Mouse (Mus musculus): Measurements from ENCODE around the gene Col4a3bp.
A peak's percentile ranks its signal among the peaks of the same experiment; 100 is the strongest.

The Col4a3bp gene

GRCm38 (mm10) chr13:96542901-96543891 lies 778 bp downstream of the Col4a3bp start:
- peak; percentile 62 to 65 for DNase-seq

GRCm38 (mm10) chr13:96544506-96544905 lies 2.1 kb downstream of the Col4a3bp start:
- no peak for DNase-seq

DNA sequence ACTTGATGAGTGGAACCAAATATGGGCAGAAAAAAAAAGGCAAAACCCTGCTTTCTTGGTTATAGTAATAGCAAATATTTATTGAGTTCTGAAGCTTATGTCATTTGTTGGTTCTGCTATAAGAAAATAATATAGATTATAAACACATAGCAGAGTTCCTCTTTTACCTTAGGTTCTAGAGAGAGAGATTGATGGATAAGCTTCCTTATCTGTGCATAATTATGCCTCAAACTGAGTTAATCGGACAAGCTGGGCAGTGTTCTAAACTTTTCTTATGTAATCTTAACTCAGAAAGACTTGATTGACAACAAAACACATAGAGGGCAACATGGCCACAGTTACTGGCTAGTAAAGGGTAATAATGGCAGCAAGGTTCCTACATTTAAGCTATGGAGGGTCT lies 4.8 kb downstream of the Col4a3bp start:
- no peak for DNase-seq

DNA sequence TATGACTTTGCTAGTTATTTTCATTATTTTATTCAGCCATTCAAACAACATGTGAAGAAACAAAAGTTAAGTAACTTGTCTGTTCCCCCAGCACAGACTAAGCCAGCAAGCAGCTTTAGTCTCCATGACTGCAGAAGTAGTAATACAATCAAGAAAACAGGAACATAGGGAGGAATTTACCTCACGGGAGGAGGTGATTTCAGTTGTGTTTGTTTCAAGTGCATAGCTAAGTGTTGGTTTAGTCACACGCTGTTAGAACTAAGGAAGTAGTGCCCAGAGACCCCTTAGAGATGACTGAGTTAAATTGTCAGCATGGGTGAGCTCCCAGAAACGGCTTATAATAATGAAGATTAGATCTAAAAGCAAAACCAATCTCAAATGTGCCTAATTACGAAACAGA lies 5.5 kb downstream of the Col4a3bp start:
- DNase-seq = peak in 1 of 2 experiments; percentile 22

GRCm38 (mm10) chr13:96555099-96555498 lies 12.7 kb downstream of the Col4a3bp start:
- no peak for DNase-seq

GRCm38 (mm10) chr13:96567977-96568376 lies 25.6 kb downstream of the Col4a3bp start:
- no peak for DNase-seq

DNA sequence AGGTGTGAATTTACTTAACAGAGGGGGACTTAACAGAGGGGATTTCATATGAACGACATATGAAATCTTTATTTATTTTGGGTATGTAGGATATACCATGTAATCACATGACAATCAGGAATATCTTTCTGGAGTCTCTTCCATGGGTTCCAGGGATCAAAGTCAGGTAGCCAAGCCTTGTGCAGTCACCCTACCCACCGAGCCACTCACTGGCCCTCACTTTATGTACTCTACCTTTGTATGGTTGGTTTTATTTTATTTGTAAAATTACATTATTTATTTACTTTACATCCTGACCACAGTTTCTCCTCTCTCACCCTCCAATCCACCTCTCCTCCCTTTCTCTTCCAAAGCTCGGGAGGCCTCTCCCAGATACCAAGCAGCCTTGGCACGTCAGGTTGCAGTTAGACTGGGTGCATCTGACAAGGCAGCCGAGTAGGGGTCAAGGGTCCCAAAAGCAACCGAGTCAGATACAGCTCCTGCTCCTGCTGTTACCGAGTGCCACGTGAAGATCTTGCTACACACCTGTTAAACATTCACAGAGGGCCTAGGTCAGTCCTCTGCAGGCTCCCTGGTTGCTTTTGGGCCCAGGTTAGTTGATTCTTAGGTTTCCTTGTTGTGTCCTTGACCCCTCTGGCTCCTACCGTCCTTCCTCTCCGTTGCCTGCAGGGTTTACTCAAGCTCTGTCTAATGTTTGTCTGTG lies 28.0 kb downstream of the Col4a3bp start:
- DNase-seq = peak in 1 of 2 experiments; percentile 39

GRCm38 (mm10) chr13:96571016-96571361 lies 28.6 kb downstream of the Col4a3bp start:
- no peak for DNase-seq

GRCm38 (mm10) chr13:96574170-96574569 lies 31.8 kb downstream of the Col4a3bp start:
- DNase-seq = peak in 1 of 2 experiments; percentile 39

DNA sequence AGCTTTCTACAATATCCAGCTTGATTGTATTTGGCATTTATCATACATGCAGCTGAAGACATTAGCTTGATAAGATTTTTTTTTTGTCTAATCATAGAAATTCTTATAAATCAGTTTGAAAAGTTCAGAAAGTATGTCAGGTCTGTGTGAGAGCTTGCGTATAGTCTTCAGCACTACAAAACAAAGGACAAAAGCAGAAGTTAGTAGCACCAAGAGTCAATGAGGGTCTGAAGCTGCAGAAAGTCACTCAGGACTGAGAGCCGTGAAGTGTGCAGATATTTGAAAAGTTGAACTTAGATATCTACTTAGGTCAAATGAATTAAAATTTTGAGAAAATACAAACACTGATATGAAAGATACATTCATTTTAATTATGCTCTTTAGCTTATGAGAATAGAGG lies 36.7 kb downstream of the Col4a3bp start:
- DNase-seq = no peak

- no peak for DNase-seq
Observed at GRCm38 (mm10) chr13:96579979-96580378, 37.6 kb downstream of the Col4a3bp start.

DNA sequence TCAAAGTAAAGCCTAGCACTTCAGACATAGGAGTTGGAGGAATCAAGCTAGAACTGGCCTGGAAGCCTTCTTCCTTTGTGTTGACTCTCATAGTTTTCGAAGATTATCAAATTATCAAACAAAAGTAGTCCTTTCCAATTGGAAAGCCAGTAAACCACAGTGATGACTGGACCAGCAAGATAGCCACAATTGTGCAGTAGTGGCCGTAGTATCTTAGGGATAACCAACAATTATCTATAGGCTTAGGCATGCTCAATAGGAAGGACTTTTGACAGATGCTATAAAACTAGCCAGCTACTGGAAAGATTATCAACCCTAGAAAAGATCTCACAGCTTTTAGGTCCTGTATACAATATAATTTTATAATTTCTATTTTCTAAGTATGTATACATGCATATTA lies 41.8 kb downstream of the Col4a3bp start:
- DNase-seq = no peak

DNA sequence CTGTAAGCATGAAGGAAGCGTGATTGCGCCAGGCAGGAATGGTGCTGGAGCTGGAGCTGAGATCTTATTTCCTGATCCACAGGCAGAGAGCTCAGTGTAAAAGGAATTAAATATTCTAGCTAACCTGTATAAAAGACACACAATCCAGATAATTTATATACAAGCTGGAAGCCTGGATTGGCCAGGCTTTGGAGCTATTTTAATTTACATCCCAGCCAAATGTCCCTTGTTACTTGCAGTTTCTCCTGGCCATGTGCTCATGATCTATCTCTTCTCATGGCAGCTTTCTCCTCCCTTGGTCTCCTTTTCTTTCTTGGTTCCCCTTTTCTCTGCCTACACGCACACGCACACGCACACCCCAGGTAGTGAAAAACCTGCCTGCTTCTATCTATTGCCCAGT lies 44.1 kb downstream of the Col4a3bp start:
- no peak for DNase-seq

DNA sequence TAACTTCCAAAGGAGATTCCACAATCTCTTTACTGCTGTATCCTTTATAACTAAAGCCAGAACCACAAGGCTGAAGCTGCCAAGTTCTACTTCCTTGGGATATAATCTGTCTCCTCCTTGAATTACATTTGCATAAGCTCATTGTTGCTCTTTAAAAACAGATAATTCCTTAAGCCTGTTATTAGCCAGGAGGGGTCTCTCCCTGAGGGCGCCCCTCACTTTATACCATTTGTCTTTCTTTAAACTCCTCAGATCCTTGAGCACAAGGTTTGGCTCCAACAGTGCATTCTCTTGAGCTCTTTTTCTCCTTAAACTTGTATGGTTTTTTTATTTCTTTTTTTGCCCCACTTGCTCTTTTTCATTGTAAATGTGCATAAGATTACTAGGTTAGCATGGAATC lies 46.2 kb downstream of the Col4a3bp start:
- no peak for DNase-seq

GRCm38 (mm10) chr13:96593621-96594020 lies 51.2 kb downstream of the Col4a3bp start:
- no peak for DNase-seq

GRCm38 (mm10) chr13:96594070-96594469 lies 51.7 kb downstream of the Col4a3bp start:
- DNase-seq = no peak

DNA sequence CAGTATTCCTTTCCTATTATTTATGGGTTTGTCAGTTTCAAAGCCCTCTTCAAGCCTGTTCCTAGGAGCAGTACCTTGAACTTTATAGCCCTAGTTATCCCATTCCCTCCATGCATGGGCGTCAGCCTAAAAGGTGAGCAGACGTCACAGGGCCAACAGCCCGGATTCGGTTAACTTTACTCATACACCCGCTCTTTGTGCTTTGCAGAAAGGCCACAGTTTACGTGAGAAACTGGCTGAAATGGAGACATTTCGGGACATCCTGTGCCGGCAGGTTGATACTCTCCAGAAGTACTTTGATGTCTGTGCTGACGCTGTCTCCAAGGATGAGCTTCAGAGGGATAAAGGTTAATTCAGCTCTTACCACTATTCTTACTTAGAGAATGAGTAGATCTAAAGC lies 56.8 kb downstream of the Col4a3bp start:
- DNase-seq = no peak

- DNase-seq = no peak
Observed at GRCm38 (mm10) chr13:96604242-96604641, 61.8 kb downstream of the Col4a3bp start.

DNA sequence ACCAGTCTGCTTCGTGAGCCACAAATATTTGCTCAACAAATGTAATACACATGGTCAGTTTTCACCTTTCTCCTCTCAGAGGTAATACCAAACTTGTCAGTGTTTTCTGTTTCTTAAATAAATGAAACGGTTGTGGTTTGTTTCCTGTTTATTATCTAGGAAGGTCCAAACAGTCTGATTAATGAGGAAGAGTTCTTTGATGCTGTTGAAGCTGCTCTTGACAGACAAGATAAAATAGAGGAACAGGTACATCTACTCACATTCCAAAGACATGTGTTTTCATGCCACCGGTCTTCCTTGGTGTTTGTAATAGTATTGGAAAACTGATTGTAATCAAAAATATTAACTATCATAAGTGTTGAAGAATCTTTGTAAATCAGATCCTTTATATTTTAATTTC lies 72.2 kb downstream of the Col4a3bp start:
- no peak for DNase-seq

- no peak for DNase-seq
Observed at GRCm38 (mm10) chr13:96620891-96621290, 78.5 kb downstream of the Col4a3bp start.

DNA sequence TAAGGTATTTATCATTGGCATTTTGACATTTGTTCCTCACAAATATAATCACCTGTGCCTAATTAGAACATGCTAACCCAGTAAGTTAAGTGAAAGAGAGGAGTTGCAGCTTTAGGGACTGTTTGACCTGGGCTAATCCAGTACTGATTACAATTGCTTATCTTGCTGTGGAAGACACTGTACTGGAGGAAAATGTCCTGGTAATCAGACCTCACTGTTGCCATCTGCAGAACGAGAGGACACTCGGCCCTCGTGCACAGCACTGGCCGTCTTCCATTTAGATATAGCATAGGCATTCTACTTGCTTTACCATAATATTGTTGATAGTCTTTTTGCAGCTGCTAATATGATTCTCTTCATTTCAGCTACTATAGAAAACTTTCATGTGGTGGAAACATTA lies 88.0 kb downstream of the Col4a3bp start:
- DNase-seq = no peak

DNA sequence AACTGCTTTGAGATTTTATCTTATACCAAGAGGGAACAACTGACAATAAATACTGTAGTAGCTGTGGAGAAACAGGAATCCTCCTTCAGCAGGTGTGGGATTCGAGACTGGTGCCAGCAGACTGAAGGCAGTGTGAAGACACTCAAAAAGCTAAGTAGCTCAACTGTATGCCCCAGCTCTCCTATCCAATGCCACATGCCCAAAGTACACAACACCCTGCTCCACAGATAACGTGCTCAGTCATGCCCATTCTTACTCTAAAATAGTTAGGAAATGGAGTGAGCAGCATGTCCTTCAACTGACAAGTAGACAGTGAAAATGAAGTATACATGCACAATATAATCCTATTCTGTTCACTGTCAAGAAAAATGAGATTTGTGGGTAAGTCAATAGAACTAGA lies 101.8 kb downstream of the Col4a3bp start:
- DNase-seq = no peak

DNA sequence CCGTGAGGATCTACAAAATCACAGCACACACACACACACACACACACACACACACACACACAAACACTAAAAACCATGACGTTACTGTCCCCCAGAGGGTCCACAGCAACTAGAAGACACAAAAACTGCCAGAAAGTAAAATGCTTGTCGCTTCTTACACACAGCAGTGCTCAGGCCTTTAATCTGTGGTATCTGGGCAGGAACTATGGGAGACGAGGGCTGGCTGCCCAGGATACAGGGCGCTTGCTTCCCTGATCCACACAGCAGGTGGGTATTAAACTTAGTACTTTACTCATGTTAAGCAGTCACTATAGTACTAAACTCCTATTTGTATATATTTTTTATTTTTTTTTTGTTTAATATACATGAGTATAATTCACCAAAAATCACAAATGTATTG lies 103.4 kb downstream of the Col4a3bp start:
- DNase-seq = no peak

DNA sequence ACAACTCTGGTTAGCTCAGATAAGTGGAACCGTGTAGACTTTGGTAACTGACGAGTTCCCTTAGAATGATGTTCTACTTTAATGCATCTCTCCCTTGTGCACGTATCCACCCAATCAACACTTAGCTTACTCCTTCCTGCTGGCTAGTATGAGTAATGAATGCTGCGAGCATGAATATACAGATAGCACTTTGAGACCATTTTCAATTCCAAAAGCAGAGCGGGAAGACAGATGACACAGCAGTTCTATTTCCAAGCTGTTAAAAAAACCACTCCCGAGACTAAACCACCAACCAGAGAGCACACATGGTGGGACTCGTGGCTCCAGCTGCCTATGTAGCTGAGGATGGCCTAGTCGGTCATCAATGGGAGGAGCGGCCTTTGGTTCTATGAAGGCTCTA lies 110.6 kb downstream of the Col4a3bp start:
- DNase-seq = no peak

All from lung, adult 18-20 months (tissue).